Mouse (Mus musculus): ENCODE data around the gene Trhde. TPM values are rescaled to one million over a fixed set of nuclear protein-coding genes. Genes with fewer than 3 reads are reported as not detected.

Gene Trhde
- polyA plus RNA-seq, 1 experiment: 0.18 TPM

DNA sequence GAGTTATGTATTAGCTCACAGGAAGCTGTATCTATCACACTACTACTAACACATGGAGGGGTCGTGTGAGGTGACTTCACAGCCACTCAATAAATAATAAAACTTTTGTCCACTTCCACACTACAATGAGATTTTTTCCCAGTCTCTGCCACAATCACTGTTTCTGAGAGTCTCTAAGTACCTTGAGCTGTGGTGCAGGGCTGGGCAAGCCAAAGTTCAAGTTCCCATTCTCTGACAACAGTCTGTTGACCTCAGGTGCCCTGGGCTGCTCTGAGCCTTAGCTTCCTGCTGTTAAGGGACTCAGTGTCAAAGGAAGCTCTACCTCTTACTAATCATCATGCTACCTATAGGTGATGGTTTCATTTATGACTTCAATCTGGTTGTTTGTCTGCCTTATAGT lies 3.3 kb downstream of the Trhde start:
- no peaks in the 10 kb centered on the region for H3K4me1 ChIP-seq (ENCODE audit: control insufficient read depth, insufficient read depth, low read length)
- H3K27ac ChIP-seq (ENCODE audit: insufficient read depth, low read length): no peak overlapping the region
- no peak overlapping the region for H3K4me3 ChIP-seq (ENCODE audit: insufficient read depth, low read length)
- TF ChIP-seq CTCF (IDR thresholded peaks at IDR 0.05; ENCODE audit: borderline replicate concordance, insufficient read depth, low read length) (no peak), POLR2A (IDR thresholded peaks at IDR 0.05; ENCODE audit: low read depth, low read length) (no peak)

DNA sequence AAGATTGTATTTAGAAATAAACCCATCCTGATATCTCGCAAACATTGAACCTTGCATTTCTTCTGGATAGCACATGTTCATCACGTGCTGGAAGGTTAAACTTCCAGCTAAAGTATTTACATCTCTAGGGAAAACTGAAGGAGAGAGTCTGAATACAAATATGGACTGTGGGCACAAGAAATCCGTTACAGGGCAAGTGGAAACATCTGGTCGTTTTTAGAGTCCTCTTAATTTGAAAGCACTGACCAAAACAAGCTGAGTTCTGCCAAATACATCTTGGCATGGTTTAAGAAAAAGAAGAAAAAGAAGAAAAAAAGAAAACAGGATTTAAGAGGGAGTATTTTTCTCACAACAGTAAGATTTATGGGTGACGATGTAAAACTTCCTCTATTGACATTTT lies 3.9 kb downstream of the Trhde start:
- Histone ChIP-seq H3K27ac (ENCODE audit: insufficient read depth, low read length) (no peak overlapping the region), H3K4me3 (ENCODE audit: insufficient read depth, low read length) (no peak overlapping the region), H3K4me1 (ENCODE audit: control insufficient read depth, insufficient read depth, low read length) (no peaks in the 10 kb centered on the region)
- TF ChIP-seq POLR2A (IDR thresholded peaks at IDR 0.05; ENCODE audit: low read depth, low read length): no peak
- no peak for TF ChIP-seq CTCF (IDR thresholded peaks at IDR 0.05; ENCODE audit: borderline replicate concordance, insufficient read depth, low read length)

DNA sequence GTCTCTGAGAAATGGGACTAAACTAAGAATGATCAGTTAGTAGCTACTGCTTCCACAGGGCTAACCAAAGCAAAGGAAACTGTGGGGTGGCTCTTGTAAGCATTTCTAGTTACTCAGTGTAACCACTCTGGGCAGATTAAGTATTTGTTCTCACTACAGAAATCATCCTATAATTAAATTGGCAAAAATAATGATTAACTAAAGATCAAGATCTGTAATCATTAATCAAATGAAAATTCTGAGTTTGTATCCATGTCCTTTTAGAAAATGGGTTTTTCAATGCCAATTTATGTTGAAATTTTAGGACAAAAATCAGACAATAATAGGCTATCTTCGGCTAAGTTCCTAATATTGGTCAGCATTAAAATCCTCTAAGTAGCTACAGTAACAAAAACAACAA lies 4.4 kb downstream of the Trhde start:
- Histone ChIP-seq H3K27ac (ENCODE audit: insufficient read depth, low read length) (no peak overlapping the region), H3K4me1 (ENCODE audit: control insufficient read depth, insufficient read depth, low read length) (no peaks in the 10 kb centered on the region), H3K4me3 (ENCODE audit: insufficient read depth, low read length) (no peak overlapping the region)
- TF ChIP-seq CTCF (IDR thresholded peaks at IDR 0.05; ENCODE audit: borderline replicate concordance, insufficient read depth, low read length): no peak
- no peak for TF ChIP-seq POLR2A (IDR thresholded peaks at IDR 0.05; ENCODE audit: low read depth, low read length)

DNA sequence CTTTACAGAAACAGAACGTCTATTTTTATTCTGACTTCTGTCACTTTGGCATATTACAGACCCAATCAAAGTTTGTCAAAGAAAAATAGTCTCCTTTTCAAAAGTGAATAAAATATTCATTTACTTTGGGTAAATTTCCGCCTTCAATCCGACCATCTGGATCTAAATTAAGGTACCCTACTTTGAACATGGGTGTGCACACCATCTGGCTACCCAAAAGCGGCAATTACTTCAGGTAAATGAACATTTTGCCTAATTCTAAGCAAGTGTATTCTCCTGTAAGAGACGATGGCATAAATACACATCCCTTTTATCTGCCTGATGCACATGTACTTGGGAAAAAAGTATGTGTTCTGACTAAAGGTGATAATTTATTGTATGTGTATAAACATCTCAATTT lies 5.2 kb downstream of the Trhde start:
- no peak overlapping the region for H3K27ac ChIP-seq (ENCODE audit: insufficient read depth, low read length)
- TF ChIP-seq CTCF (IDR thresholded peaks at IDR 0.05; ENCODE audit: borderline replicate concordance, insufficient read depth, low read length) (no peak), POLR2A (IDR thresholded peaks at IDR 0.05; ENCODE audit: low read depth, low read length) (no peak)
- no peaks in the 10 kb centered on the region for H3K4me1 ChIP-seq (ENCODE audit: control insufficient read depth, insufficient read depth, low read length)
- no peak overlapping the region for H3K4me3 ChIP-seq (ENCODE audit: insufficient read depth, low read length)

DNA sequence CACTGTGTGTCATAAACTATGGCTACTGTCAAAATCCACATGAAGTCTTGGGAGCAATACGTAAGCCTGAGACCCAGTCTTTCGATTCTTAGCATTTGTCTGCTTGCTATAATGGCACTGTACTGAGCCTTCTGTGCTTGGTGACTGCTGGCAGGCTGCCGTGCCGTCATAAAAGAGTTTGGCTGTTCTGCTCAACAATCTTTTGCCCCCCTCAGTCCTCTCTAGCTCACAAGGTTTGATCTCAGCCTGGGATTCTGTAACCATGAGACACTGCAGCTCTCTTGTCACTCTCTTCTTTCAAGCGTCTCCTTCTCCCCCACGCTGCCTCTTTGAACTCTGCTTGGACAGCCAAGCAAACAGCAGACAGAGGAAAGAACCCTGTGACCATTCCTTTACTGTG lies 7.9 kb downstream of the Trhde start:
- Histone ChIP-seq H3K4me3 (ENCODE audit: insufficient read depth, low read length) (no peak overlapping the region), H3K4me1 (ENCODE audit: control insufficient read depth, insufficient read depth, low read length) (no peaks in the 10 kb centered on the region), H3K27ac (ENCODE audit: insufficient read depth, low read length) (no peak overlapping the region)
- TF ChIP-seq POLR2A (IDR thresholded peaks at IDR 0.05; ENCODE audit: low read depth, low read length) (no peak), CTCF (IDR thresholded peaks at IDR 0.05; ENCODE audit: borderline replicate concordance, insufficient read depth, low read length) (no peak)

DNA sequence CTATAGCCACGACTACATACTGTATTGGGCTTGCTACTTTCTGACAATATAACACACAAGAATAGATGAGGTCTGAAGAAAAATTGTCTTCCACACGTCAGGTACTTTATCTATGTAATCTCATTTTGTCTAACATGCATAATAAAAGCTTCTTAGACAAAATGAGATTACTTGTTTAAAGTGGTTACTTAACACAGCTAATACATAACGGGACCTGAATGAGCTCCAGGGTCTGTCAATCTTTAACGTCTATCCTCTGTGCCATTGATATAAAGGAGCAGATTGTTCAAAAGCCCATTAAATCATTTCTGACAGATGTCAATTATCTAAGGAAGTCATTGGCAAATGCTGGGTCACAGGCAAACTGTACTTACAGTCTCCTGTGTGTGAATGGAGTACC lies 36.2 kb downstream of the Trhde start:
- H3K4me1 ChIP-seq (ENCODE audit: control insufficient read depth, insufficient read depth, low read length): no peaks in the 10 kb centered on the region
- no peak overlapping the region for H3K4me3 ChIP-seq (ENCODE audit: insufficient read depth, low read length)
- H3K27ac ChIP-seq (ENCODE audit: insufficient read depth, low read length): no peak overlapping the region
- no peak for TF ChIP-seq POLR2A (IDR thresholded peaks at IDR 0.05; ENCODE audit: low read depth, low read length)

DNA sequence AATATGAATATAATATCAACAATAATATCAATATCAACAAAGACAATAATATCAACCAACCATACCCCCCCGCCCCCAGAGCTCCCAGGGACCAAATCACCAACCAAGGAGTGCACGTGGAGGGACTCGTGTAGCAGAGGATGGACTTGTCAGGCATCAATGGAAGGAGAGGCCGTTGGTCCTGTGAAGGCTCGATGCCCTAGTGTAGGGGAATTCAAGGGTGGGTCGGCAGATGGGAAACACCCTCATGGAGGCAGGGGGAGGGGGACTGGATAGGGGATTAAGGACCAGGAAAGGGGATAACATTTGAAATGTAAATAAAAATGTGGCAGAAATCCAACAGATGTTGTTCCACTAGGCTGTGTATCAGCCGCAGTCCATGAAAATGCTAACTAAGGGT lies 40.0 kb downstream of the Trhde start:
- no peaks in the 10 kb centered on the region for H3K4me1 ChIP-seq (ENCODE audit: control insufficient read depth, insufficient read depth, low read length)
- no peak overlapping the region for H3K27ac ChIP-seq (ENCODE audit: insufficient read depth, low read length)
- TF ChIP-seq CTCF (IDR thresholded peaks at IDR 0.05; ENCODE audit: borderline replicate concordance, insufficient read depth, low read length) (no peak), POLR2A (IDR thresholded peaks at IDR 0.05; ENCODE audit: low read depth, low read length) (no peak)
- no peak overlapping the region for H3K4me3 ChIP-seq (ENCODE audit: insufficient read depth, low read length)

DNA sequence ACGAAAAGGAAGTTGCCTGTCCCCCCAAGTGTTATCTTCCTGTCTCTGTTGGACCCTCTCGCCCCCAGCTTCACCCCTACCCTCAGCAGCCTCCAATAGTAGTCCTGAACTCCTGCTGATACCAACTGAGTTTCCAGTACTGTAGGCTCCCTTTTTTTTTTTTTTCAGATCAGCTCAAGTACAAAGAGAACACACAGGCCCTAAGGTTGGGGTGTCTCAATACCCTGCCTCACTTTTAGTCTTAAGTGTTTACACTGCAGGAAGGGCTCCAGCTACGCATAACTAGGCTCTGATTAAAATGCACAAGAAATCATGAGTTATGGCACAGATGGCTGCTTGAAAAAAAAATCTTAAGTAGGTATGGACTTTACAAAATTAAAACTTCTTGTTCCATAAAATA lies 42.9 kb downstream of the Trhde start:
- TF ChIP-seq POLR2A (IDR thresholded peaks at IDR 0.05; ENCODE audit: low read depth, low read length): no peak
- no peak for TF ChIP-seq CTCF (IDR thresholded peaks at IDR 0.05; ENCODE audit: borderline replicate concordance, insufficient read depth, low read length)
- Histone ChIP-seq H3K4me3 (ENCODE audit: insufficient read depth, low read length) (no peak overlapping the region), H3K4me1 (ENCODE audit: control insufficient read depth, insufficient read depth, low read length) (no peaks in the 10 kb centered on the region), H3K27ac (ENCODE audit: insufficient read depth, low read length) (no peak overlapping the region)

DNA sequence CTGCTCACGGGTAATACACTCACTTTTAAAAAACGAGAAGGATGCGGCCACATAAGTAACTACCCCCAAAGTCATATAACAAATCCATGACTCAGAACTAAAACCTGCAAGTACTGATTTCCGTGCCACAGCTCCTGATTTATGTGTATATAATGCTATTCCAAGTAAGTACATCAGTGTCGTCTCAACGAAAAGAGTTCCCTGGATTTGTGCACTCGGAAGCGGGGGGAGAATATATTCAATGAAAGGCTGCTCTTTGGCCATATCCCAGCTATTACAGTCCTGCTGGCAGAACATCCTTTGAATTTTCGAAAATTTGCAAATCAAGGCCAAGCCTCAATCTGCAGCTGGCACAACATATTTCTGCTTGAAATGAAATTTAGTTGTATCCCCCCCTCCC lies 43.5 kb downstream of the Trhde start:
- TF ChIP-seq CTCF (IDR thresholded peaks at IDR 0.05; ENCODE audit: borderline replicate concordance, insufficient read depth, low read length): no peak
- TF ChIP-seq POLR2A (IDR thresholded peaks at IDR 0.05; ENCODE audit: low read depth, low read length): no peak

DNA sequence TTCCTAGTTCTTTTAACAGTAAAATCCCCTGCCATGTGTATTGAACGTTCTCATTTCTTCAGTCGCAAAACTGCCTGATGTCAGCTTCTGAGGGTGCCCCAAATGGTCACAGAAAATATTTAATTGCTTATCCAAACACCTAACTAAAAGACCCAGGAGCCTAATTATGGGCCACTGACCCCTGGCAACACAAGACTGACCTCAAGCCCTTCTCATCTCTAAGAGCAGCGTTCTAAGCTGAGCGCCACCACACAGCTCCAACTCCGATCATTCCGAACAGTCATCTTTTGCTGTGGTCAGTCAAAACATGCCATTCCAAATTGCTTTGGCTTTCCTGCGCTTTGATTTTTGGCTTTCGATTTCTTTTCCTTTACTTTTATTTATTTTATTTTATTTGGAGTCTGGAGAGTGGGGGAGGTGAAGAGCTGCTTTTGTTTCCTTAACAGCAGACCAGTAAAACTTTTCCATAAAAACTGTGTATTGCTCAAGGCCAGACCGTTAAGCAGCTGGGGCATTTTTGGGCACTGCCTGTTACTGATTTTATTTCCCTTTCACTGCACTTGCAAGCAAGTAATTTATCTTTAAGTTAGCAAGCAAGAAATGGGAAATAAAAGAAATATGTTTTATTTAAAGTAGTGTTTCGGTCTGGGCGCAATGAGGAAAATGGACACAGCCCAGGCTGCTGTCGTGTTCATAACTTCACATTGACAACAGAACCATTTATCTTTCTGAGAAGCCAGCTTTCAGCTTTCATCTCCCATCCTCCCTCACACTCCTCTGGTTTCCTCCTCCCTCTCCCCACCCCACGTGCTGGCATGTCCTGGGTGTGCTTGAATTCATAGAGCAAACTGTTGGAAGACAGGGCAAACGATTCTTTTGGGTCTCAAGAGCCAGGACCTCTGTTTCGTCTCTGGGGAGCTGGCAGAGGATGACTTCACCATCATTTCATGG lies 59.1 kb downstream of the Trhde start:
- no peak for TF ChIP-seq CTCF (IDR thresholded peaks at IDR 0.05; ENCODE audit: borderline replicate concordance, insufficient read depth, low read length)
- no peak for TF ChIP-seq POLR2A (IDR thresholded peaks at IDR 0.05; ENCODE audit: low read depth, low read length)
- Histone ChIP-seq H3K4me3 (ENCODE audit: insufficient read depth, low read length) (no peak overlapping the region), H3K27ac (ENCODE audit: insufficient read depth, low read length) (peak overlapping the region; percentile 4), H3K4me1 (ENCODE audit: control insufficient read depth, insufficient read depth, low read length) (no peaks in the 10 kb centered on the region)

More for the DNA sequence above, 43.5 kb downstream of the Trhde start:
- Histone ChIP-seq H3K4me1 (ENCODE audit: control insufficient read depth, insufficient read depth, low read length) (no peaks in the 10 kb centered on the region), H3K27ac (ENCODE audit: insufficient read depth, low read length) (peak overlapping the region; percentile 20; the same call in 1 of the 2 replicates), H3K4me3 (ENCODE audit: insufficient read depth, low read length) (no peak overlapping the region)
